Mouse (Mus musculus) kidney, postnatal 4 days (tissue): Measurements from ENCODE around the gene Vapb.
"Not testable (repeated sequence)": the region's sequence is repeated elsewhere in the genome, so short reads cannot be mapped to it uniquely, and the experiment has no call there.

Experiments
- DNase-seq, 2 experiments: peaks; one replicate each; pipeline ENCODE4 v3.0.0; 2021; ENCODE audit warnings: mixed read lengths in 2 of 2

Gene Vapb

DNA sequence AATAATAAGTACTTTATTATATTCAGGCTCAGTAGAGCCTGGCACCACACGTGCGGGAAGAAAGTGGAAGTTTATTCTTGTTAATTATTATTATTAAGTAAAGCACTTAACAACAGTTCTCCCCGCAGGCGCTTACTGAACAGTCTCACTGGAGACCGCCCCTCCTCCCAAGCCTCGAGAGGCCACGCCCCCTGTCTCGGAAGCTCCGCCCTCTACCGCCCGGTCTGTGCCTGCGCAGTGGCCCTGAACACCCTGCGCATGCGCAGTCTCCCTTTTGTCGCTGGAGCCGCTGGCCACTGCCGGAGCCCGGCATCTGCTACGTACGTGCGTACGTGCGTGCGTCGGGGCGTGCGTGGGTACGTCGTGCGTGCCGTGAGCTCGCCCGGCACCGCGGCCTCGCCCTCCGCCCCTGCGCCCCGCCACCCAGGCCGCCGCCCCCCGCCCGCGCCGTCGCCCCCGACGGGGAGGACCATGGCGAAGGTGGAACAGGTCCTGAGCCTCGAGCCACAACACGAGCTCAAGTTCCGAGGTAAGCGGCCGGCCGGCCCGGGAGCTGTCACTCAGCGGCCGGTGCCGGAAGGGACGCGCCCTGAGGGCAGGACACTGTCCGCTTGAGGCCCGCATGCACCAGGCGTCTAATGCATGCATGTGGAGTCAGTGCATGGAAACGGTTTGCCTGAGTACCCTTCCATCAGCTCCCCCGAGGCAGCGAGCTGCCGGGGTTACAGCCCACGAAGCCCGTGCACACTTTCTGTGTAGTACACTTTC lies at the start of gene Vapb:
Vapb (plus strand) TSS at position 290 of the 768 bp plus-strand sequence.
- DNase-seq = peak; percentile 100

DNA sequence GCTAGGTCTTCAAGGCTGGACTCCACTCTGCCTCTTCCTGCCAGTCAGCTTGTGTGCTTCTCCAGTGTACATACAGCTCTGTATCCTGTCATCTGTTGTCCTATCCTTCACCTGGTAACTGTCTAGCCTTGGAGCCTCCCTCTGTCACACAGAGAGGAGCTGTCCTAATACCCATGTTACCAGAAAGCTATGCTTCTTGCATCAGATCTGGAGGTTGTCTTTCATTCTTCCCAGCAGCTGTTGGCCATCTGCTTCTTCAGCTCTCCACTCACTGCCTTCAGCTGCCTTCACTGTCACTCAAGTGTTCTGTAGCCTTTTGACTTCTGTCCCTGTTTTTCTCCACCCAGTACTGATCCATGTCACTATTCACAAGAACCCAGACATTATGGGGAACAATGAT lies 47.5 kb upstream of the Vapb start:
- DNase-seq = no peak

DNA sequence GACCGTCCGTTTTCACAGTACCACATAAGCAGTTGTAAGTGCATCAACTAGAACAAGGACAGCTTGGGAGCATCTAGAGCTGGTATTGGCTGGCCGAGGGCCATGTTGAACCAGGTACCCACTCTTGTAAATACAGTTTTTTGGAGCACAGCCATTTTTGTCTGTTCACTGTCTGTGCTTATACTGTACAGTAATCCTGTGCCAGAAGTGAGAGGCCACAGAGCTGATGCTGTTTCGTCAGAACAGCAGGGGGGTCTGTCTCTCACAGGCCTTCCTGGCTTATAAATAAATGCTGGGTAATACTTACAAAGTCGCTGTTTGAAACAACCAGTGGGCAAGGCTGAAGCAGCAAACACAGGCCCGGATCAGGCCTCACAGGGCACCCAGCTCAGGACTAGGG lies 45.6 kb upstream of the Vapb start:
- no peak for DNase-seq

DNA sequence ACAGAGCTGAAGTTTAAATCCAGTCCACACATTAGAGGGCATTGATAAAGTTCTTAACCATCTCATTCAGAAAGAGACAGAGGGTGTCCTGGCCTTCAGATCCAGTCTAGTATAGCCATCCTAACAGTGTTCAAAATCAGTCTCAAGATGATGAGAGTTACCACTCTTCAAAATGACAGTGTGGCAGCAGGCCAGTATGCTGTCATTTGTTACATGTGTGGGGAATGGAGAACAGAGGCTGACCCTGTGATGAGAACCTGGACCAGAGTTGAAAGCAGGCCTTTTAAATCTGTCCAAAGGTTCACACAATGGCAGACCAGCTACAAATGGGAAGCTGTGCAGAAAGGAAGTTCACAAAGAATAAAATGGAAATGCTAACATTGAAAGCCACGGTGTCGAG lies 44.6 kb upstream of the Vapb start:
- DNase-seq = no peak

DNA sequence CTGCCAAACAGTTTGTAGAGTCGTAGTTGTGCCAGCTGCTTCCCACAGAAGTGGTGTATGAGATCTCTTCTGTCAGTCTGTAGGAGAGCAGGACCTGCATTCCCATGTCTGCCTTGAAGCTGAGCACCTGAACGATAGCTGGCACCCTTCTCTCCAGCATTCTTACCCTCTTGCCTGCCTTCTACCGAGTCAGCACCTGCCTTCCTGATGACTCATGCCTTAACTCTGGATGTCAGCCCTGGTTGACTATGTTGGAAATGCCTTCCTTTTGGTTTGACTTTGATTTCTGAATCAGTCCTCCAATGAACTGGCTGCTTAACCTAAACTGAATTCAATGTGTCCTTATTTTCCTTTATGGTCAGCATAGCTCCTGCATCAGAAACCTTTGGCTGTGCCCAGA lies 38.5 kb upstream of the Vapb start:
- DNase-seq = no peak

DNA sequence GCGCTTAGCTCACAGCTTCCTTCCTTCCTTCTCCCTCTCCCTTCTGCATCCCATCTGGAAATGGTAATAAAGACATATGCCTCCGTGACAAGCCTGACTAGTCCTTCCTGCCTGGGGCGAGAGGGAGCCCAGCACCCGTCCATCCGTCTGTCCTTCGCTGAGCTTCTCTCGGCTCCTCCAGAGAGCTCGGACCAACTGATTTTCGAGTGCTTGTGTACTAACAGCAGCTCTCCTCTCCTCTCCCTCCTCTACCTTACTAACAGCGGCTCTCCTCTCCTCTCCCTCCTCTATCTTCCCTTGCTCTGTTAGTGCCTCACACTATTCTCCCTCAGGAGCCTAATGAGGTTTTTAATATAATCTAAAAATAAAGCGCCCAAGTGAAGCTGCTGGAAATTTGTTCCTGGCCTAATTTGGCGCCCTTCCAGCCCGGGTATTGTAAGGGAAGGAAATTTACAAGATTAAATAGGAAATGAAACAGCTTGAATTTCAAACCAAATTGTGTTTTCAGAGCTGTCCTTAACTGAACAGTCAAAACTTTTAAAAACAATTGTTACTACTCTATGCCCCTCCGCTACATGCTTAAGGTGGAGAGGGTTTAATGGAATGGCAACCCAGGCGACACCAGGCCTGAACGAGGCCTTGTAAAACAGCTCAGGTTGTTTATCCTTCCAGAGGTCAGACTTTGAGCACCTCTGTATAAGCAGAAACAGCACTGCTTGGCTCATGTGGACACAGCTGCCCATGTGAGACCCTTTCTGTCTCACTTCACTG lies 35.0 kb upstream of the Vapb start:
- peak; percentile 61 to 74 for DNase-seq

DNA sequence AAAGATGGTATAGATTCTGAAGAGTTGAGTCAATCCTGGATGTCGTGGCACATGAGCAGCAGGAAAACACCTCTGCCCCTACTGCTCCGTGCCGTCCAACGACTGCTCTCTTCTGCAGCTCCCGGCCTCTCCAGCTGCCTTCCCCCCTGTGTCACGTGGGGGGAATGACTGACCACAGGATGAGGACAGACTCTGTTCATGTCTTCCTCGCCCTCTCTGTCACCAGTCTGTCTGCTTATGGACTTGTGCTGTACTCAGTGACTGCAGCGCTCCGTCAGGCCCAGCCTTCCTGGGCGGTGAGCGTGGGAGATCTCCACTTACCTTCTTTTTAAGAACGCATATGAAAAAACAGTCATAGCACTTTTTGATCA lies 34.5 kb upstream of the Vapb start:
- no peak for DNase-seq

DNA sequence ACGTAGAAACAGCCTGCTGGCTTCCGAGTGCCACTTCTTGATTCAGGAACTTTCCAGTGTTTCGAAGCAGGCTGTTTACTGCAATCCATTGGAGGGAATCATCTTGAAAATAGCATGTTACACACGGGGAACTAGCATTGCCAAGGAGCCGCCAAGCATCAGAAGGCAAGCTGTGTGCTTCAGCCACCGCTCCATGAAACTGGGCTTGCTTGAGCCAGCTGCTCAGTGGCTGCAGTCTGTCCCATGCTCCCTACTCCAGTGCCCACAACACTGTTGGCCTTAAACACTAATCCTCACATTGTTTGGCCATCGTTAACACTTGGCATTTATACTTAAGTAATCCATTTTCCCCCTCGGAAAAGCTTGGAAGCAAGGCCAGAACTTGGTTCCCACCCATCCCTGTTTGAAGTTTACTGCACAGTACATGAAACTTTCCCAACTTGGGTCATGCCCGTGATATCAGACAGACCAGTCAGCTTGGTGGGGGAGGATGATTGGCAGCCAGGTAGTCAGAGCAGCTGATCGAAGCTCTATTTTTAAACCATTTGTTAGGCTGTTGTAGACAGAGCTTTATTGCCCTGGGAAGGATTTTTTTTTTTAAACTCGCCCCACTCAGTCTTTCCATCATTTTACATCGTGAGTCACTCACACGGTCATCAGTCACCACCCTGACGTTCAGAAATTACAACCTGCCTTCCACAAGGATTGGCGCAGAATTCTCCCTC lies 31.3 kb upstream of the Vapb start:
- no peak for DNase-seq

DNA sequence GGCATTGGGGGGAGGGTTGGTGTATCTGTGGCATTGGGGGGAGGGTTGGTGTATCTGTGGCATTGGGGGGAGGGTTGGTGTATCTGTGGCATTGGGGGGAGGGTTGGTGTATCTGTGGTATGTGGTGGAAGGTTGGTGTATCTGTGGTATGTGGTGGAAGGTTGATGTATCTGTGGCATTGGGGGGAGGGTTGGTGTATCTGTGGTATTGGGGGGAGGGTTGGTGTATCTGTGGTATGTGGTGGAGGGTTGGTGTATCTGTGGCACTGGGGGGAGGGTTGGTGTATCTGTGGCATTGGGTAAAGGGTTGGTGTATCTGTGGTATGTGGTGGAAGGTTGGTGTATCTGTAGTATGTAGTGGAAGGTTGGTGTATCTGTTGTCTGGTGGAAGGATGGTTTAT lies 29.7 kb upstream of the Vapb start:
- not testable (repeated sequence) for DNase-seq

DNA sequence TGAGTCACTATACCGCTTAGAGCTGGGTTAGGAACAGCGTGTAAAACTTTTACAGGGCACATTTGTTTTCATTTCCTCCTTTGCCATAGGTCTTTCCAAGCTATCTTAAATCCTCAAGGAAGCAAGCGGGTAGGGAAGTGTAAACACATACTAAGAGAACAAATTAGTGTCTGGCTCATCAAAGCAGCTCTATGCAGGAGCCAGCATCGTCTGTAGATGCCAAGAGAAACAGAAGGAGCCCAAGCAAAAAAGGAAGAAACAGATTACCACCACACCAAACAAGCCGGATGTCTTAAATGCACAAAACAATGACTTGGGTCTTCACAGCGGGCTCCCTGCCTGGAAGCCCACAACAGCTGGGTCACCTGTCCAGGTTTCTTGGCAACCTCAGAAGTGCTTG lies 27.1 kb upstream of the Vapb start:
- no peak for DNase-seq

DNA sequence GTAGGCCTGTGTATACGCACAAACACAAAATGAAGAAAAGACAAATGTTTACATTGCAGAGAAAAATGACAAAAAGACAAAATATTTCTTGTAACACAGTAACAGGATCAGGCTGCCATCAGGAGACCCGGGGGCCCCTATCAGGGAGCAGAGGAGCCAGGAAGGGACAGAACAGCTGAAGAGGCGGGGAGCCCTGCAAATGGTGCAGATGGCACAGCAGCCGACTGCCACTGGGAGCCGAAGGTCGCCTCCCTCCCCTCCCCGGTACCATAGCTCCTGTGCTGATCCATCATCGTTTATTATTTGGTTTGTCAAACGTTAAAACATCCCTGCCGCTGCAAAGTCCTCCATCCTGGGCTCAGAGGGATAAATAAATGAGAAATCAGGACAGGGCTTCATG lies 24.7 kb upstream of the Vapb start:
- DNase-seq = no peak

DNA sequence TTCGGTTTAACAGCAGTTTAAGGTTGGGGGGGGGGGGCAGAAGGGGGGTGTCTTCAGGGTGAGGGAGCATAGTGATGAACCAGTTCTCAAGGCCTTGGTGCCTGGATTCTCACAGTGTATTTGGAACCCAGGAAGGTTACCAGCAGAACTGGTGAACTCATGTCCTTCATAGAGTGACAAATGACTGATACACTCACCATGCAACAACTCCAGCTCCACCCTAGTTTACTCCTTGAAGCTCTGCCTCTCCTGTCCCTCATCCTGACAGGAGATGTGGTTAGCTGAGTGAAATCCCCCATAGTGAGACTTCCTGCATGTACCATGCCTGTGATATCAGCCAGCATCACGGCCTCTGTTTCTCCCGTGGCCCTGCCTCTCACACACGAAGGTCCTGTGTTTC lies 24.1 kb upstream of the Vapb start:
- no peak for DNase-seq

DNA sequence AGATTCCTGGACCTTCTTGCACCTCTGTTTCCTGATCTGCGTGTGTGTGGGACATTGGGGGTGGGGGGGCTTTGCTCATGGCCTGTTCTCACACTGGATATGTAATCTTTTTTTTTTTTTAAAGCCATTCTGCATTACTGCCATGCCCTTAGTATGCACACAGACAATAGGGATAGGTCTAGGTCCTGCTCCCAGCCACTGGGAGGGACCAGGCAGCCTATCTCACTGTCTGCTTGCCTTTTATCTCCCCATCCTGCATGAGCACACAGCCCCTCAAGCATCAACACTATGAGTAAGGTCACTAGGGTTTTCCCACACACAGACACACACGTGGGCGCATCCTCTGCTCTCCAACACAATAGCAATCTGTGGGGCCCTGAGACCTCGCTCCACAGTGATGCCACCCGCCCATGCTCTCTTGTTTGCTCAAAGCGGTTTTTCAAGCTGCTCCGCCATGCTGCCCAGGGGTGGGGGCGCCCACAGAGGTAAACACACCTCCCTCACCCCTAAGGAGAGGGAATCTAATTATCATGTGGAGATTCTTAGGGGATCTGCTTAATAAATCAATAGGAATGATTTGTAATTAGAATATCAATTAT lies 22.6 kb upstream of the Vapb start:
- no peak for DNase-seq

DNA sequence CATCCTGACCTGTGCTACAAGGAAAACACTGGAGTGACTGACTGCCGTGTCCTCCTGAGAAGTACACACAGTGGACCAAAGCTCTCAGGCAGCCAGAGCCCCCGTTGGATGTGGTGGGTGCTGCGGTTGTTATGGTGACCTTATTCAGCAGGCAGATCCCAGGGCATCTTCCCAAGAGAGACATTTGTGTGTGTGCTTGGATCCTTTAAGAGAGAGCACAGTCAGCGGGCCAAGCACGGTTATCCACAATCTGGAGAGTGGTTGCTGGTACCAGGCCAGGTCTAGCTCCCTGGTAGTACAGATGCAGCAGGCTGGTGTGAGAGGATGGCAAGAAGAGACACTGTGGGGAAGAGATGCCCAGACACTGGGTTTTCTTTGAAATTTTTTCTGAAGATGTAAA lies 20.3 kb upstream of the Vapb start:
- DNase-seq = no peak

DNA sequence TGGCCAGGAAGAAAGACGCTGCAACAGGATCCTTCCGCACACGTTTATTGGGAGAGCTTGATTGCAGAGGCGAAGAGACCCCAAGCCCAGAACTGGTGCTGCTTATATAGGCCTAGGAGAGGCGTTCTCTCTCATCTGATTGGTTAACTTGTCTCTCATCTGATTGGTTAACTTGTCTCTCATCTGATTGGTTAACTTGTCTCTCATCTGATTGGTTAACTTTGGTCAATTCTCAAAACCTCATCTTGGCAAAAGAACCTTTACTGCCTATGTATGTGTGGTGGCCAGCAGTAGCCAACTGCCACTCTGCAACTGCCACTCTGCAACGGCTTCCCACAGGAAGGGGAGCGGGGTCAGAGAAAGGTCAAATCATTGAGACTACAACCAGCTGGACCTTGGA lies 18.2 kb upstream of the Vapb start, which contains the start of gene 1700010B08Rik:
1700010B08Rik (plus strand) TSS at position 301 of the 400 bp plus-strand sequence.
- not testable (repeated sequence) for DNase-seq

DNA sequence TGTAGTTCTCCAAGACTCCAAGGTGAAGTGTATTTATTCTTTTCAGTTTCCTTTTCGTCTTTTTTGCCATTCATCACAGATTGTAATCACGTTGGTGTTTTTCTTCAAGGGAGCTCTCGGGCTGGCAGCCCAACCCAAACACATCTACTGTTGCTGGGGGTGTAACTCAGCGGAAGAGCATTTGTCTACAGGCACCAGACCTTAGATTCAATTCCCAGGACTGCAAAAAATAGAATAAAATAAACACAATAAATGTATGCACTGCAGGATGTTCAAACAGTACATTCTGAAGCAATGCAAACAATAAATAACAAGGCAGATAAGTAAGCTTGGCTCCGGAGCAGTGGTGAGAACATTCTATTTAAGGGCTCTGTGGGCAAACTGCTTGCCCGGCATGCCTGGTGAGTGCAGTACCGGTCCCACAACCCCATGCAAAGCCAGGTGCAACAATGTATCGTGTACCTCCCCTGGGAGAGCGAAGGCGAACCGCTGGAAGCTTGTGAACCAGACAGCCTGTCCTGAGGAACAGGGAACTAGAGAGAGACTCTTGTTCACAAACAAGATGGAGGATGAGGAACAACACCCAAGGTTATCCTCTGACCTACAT lies 15.0 kb upstream of the Vapb start:
- DNase-seq = no peak

DNA sequence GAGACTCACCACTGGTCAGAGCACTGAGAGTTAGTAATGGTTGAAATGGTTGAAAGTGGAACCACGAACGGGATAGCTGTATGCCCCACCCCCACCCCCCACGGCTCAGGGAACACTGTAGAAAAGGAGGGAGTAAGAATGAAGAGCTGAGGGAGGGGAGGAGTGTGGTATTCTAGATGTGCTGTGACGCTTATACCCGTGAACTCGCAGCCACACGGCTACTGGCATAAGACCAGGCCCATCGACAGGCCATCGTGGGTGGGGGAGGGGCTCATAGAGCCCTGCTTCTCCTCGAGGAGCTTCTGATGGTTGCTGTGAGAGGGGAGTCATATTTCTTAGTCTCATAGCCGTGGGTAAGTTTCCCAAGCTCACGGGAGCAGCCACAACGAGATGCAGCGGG lies 12.9 kb upstream of the Vapb start:
- peak in 1 of 2 experiments; percentile 30 for DNase-seq

DNA sequence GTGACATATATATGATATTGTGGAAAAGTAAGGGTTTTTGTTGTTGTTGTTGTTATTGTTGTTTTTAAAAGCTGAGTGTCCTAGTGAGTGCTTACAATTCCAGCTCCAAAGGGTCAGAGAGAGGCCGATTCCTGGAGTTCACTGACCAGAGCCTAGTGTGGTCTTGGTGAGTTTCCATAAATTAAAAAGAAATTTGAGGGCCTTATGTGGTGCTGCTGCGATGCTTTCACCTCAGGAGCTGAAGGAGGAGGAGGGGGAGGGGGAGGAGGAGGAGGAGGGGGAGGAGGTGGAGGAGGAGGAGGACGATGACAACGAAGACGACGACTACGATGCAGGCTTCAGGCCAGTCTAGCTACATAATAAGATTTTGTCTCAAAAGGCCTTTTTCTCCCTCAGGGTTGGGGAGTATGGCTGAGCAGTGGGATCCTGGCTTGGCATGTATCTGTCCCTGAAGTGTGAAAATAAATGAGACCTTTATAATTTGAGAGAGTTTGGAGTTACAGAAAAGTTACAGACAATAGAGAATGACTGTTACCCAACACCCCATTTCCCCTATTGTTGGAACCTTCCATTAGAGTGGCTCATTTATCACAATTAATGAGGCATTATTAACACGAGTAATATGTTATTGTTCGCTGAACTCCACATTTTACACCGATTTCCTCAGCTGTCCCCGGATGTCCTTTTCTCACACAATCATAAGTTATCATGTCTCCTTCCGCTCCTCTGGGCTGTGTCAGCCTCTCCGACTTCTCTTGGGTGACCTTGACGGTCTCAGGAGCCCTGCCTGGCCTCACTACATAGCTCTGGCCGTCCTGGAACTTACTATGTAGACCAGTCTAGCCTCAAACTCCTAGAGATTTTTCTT lies 12.1 kb upstream of the Vapb start:
- no peak for DNase-seq

DNA sequence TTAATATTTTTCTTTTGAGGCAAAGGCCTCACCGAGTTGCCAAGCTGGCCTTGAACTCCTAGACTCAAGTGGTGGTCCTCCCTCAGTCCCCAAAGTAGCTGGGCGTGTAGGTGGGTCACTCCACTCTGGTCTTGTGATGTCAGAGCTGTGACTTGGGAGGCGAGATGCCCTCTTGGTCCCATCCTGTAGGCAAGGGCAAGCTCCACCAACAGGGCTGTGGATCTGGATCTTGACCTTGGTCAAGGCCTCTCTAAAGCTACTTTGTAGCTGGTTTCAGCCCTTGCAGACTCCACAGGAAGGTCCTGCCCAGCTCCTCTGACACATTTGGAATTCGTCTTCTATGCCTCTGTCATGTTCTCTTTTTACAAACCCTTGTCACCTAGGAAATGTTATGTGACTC lies 11.5 kb upstream of the Vapb start:
- DNase-seq = no peak

DNA sequence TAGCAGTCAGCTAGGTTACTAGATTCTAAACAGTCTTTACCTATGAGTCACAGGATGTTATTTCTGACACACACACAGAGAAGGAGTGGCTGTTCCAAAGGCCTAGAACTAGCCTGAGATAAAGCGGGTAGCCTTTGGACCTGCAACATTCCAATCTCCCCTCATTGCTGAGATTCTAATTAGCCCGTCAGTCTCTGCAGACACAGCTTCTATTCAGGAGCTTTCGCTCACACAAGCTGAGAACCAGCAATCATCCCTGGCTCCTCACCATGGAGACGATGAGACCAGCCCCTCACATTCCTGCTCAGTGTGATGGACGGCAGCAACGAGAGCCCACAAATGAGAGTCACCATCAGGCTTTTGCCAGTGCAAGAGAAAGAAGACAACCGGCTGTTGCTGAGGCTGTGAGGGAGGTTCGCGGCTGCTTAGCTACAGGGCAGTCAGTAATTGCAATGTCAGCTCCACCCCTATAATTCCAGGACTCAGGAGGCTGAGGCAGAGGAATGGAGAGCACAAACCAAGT lies 6.8 kb upstream of the Vapb start:
- peak; percentile 27 to 51 for DNase-seq

DNA sequence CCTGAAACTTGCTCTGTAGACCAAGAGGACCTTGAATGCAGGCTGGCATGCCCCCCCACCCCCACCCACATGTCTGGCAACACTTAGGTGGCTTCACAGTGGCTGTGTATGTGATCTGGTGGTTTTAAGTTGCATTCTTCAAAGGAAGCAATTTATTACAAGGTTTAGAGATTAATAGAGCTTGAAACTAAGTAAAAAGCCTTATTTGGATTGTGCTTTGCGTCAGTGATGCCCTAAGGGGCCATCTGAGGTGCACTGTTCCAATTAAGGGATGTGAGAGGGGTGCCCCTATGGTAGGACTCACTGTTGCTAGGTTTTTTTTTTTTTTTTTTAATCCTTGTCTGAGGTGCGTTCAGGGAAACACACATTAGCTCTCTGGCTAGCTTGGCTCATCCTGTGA lies 2.9 kb upstream of the Vapb start:
- DNase-seq = peak; percentile 31 to 51

DNA sequence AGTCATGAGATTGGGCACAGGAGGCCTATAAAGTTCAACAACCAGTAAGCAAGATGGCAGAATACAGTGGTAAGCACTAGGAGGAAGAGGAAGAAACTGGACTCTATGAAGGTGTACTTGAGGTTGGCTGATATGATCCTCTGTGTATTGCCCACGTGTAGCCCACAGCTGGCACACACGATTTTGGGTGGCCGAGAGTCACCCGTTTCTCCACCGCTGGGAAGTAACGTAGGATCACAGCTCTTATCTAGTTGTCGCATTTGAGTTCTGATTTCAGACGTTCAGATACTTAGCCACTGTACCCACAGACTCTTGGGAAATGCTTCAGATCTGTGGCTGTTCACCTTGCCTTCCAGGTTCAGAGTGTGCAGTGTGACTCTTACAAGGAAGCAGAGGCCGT lies 921 bp downstream of the Vapb start:
- DNase-seq = no peak
